Mouse (Mus musculus) c-Kit-positive CD71-positive TER-119-negative erythroid progenitor cells, embryonic 14.5 days (primary cell): ENCODE measurements around the gene Slc35c1.
A peak's percentile ranks its signal among the peaks of the same experiment; 100 is the strongest.

ENCODE experiments used
- DNase-seq: peaks from one replicate; pipeline ENCODE4 v3.0.0-alpha.2; 2013; ENCODE audit warnings: low read depth

Slc35c1 gene

GRCm38 (mm10) chr2:92475711-92476110 is 15.4 kb upstream of the Slc35c1 start:
- DNase-seq: no peak

GRCm38 (mm10) chr2:92474920-92475319 is 14.6 kb upstream of the Slc35c1 start:
- no peak for DNase-seq

- no peak for DNase-seq
Measured at GRCm38 (mm10) chr2:92471886-92472670, 11.7 kb upstream of the Slc35c1 start.

- DNase-seq: no peak
Measured at GRCm38 (mm10) chr2:92464690-92465089, 4.4 kb upstream of the Slc35c1 start.

- DNase-seq: no peak
Measured at GRCm38 (mm10) chr2:92461215-92461614, 877 bp upstream of the Slc35c1 start.

GRCm38 (mm10) chr2:92459141-92459920 is 1.0 kb downstream of the Slc35c1 start:
- DNase-seq: peak; percentile 60

- no peak for DNase-seq
Measured at GRCm38 (mm10) chr2:92458481-92458880, 1.9 kb downstream of the Slc35c1 start.

- DNase-seq: no peak
Measured at GRCm38 (mm10) chr2:92456970-92457530, 3.3 kb downstream of the Slc35c1 start.

- no peak for DNase-seq
Measured at GRCm38 (mm10) chr2:92455704-92456103, 4.6 kb downstream of the Slc35c1 start.

- no peak for DNase-seq
Measured at GRCm38 (mm10) chr2:92454166-92454565, 6.2 kb downstream of the Slc35c1 start.

- DNase-seq: peak; percentile 71
Measured at GRCm38 (mm10) chr2:92451126-92451525, 9.2 kb downstream of the Slc35c1 start.

GRCm38 (mm10) chr2:92447121-92447740 is 13.1 kb downstream of the Slc35c1 start:
- DNase-seq: no peak

GRCm38 (mm10) chr2:92446656-92447055 is 13.7 kb downstream of the Slc35c1 start:
- DNase-seq: no peak

GRCm38 (mm10) chr2:92445890-92446289 is 14.4 kb downstream of the Slc35c1 start:
- DNase-seq: no peak

GRCm38 (mm10) chr2:92444376-92444775 is 16.0 kb downstream of the Slc35c1 start:
- DNase-seq: peak; percentile 81

GRCm38 (mm10) chr2:92443313-92443712 is 17.0 kb downstream of the Slc35c1 start:
- DNase-seq: no peak

- no peak for DNase-seq
Measured at GRCm38 (mm10) chr2:92442419-92443001, 17.8 kb downstream of the Slc35c1 start.

- DNase-seq: no peak
Measured at GRCm38 (mm10) chr2:92440432-92440831, 19.9 kb downstream of the Slc35c1 start.

GRCm38 (mm10) chr2:92438567-92438966 is 21.8 kb downstream of the Slc35c1 start:
- DNase-seq: no peak

- peak; percentile 87 for DNase-seq
Measured at GRCm38 (mm10) chr2:92437875-92438274, 22.5 kb downstream of the Slc35c1 start.

- DNase-seq: no peak
Measured at GRCm38 (mm10) chr2:92437366-92437765, 23.0 kb downstream of the Slc35c1 start.

GRCm38 (mm10) chr2:92435023-92435422 is 25.3 kb downstream of the Slc35c1 start:
- DNase-seq: no peak
